Mouse (Mus musculus) CD4-positive, CD25-positive, alpha-beta regulatory T cell, adult 4 months (primary cell): ENCODE measurements at regions not wholly inside any gene's neighbourhood (a gene's known extent, or its start where the extent isn't known, plus 50 kb on each side); places are given as distances from the start of the nearest gene placed in this dataset.

Experiments used
- ATAC-seq: one replicate; pipeline ENCODE4 v1.8.0; 2017

- no peak for ATAC-seq
These were observed 425.3 kb upstream of the Ccnh start for GRCm38 (mm10) chr13:84763916-84764315.

DNA sequence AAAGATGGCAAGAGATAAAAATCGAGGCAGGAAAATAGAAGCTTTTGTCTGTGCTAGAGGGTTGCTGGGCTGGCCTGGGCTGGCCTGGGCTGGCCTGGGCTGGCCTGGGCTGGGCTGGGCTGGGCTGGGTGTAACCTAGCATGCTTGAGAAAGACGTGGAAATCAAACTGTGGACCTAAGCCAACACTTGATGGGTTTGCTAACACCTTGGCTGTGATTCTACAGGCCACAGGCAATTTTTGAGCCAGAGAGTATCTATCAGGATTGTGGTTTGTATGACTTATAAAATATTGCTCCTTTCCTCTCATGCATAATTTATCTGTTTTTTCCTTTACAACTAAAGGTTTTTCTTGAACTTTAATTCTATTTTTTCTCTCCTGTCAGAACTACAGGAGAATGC lies 417.3 kb upstream of the Ccnh start:
- ATAC-seq = no peak

DNA sequence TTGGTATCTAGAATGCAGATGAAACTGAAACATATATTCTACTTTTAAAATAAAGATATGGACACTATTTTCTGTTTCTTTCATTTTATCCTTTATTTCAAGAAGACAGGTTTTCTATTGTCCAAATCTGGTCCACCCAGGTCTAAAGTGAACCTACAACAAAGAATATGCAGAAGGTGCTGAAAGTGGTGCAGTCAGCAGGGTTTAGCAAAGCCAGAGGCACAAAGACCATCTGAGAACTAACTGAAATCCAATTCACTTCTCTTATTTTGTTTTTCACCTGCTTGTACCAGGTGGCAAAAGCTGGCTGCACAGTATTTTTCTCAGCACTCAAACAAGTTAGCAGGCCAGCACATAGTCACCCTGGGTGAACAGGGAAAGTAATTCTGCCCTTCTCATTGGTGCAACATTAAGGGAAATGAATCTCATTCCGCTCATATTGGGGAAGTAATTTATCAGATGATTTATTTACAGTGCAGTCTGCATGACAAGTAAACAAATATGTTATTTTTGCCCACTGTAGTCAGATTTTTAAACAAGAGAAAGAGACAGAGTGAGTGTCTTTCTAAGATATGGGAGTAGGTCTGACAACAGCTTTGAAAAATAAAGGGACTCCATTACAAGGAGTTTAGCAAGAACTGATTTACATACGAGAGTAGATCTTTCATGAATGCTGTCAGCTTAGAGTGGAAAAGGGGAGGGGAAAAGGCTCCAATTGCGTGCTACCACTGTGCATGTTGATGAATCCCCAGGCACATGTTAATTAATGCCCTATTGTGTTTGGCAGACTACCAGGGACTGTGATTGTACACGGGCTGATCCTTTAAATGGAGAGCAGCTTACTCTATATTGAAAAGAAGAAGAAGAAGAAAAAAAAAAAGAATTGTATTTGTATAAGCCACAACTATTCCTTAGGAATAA lies 405.9 kb upstream of the Ccnh start:
- ATAC-seq = no peak

- no peak for ATAC-seq
These were observed 384.8 kb upstream of the Ccnh start for GRCm38 (mm10) chr13:84804241-84804980.

DNA sequence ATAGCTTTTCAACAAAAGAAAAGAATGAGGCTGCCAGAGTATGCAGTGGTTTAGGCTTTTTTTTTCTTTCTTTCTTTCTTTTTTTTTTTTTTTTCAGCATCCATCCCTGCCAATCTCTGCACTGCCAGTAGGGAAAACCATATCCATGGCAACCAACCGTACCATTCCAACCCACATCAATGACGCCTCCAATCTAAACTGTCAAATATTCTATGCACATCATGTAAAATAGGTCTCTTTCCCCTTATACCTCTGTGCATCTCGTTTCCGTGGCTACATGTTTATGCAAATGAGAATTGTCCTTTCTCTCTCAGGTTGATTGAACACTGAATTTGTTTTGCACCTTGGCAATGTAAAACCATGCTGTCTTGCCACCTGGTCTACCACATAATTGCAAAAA lies 384.0 kb upstream of the Ccnh start:
- ATAC-seq = no peak

DNA sequence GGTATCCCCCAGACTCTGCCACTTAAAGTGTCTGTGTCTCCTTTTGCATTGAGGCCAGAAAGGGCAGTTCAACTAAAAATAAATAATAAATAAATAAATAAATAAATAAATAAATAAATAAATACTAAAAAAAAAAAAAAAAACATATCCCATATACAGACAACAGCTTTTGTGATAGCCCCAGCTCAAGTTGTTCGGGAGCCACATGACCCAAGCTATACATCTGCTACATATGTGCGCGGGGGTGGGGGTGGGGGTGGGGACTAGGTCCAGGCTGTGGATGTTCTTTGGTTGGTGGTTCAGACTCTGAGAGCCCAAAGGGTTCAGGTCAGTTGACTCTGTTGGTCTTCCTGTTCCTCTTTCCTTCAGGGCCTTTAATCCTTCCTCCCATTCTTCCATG lies 379.6 kb upstream of the Ccnh start:
- ATAC-seq = no peak
